Mouse (Mus musculus) thymus, postnatal 36 days (tissue): ENCODE results near the gene Akap13.

ENCODE experiments used
- DNase-seq, 2 experiments: peaks; one replicate each; pipeline ENCODE4 v3.0.0; 2022; ENCODE audit warnings: mixed read lengths in 2 of 2

The Akap13 gene

DNA sequence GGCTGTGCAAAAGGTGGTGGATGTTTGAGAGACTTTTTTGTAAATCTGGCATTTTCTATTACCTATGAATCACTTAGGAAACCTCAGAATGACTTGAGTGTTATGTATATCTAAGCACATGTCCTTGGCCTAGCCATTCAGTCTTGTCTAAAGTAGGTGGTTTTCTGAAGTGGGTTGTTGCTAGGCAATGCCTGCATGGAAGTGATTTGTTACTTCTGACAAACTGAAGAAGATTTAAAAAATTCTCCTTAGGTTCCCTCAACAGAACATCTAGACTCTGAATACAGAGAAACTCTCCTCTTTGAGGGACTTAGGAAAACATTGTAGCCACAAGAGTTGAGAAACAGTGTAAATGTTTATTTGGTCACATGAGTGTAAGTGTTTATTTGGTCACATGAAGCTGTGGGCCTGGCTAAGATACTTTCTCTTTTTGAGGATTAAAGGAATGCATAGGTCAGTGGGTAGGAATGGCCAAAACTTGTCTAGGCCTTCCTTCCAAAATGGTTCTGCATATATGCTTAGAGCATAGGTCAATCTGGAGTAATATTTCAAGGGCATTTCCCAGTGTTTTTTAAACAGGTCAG is 8.3 kb downstream of the Akap13 start:
- no peak for DNase-seq

DNA sequence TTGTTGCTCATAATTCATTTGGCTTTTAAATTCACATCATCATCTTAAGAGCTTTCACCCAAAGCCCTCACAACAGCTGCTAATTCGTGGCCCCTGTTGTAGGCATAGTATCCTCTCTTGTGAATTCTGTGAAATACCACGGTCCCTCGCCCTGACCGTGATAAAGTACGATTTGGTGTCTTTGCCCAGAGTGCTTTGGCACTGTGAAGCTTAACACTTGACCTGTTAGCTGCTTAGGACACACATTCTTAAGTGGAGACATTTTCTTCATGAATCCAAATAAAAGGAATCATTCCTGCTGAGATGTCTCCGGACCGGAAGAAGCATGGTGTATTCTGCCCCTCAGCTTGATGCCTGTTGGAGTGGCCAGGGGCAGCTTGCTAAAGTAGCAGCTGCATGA is 12.5 kb downstream of the Akap13 start:
- no peak for DNase-seq

DNA sequence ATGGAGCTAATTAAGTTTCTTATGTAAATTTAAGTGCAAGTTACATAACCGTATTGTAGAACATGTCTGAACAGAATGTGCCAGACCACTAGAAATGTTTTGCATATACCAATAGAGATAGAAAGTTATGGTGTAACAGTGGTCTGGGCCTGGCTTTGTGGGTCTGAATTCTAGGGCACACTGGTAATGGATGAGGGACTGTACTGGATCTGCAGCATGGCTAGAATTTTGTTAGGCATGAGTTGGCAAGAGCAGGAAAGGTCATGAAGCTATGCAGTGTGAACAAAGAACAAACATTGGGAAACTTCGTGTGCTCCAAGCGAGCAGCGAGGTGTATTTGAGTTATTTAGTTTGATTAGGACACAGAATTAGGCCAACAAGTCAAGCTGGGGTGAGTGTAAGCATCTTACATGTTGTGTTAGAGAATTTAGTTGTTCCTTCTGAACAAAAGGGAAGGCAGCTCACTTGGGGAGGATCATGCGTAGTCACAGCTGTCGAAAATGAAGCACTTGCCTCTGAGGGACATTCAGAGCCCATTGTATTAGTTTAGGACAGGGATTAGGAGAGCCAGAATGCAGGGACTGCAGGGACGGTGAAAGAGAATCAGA is 15.1 kb downstream of the Akap13 start:
- DNase-seq: no peak

DNA sequence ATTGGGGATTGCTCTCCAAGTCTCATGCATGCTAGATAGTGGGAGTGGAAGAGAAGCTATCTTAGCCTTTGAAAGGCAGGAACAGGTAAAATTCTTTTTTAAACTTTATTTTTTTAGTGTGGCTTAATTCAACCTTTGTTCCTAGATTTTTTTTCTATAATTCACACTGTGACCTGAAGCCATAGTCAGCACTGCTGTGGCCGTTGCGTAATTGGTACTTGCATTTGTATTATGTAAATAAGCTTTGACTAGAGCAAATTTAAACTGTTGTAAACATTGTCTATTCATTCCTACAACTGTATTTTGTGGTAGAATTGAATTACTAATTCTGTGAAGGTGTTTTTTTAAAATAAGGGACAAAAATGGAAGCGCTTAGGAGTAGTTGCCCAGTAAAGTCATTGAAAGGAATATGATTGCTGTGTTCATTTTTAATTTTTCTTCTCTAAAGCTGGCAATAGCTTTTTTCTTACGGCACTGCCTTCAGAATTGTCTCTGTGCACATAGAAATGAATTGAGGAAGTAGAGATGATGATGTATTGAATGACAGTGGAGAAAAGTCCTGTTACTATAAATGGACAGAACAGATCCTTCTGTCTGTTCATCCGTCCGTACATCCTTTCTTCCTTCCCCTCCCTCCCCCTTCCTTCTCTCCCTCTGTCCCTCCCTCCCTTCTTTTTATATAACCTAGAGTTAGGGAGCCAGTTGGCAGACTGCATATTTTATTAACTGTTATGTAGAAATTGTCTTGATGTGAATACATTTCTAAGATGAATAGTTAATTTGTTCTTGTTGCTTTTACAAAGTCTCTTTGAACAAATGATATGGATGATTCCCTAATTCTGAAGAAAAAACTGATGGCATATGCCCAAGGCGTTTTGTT is 17.2 kb downstream of the Akap13 start:
- DNase-seq: no peak

DNA sequence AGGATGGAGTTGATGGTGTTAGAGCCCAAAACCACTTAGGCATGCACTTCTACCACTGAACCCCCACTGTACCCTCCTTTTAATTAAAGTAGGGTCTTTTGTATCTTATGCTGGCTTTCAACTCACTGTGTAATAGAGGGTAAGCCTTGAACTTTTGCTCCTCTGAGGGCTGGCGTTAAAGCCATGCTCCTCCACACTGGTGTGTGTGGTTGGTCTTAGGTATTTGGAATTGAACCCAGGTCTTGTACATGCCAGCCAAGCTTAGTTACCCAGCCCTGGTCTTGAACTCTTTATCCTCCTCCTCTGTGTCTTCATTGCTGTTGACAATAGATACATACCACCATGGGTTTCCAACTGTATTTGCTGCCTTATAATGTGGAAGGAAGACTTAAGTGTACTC is 18.0 kb downstream of the Akap13 start:
- no peak for DNase-seq

DNA sequence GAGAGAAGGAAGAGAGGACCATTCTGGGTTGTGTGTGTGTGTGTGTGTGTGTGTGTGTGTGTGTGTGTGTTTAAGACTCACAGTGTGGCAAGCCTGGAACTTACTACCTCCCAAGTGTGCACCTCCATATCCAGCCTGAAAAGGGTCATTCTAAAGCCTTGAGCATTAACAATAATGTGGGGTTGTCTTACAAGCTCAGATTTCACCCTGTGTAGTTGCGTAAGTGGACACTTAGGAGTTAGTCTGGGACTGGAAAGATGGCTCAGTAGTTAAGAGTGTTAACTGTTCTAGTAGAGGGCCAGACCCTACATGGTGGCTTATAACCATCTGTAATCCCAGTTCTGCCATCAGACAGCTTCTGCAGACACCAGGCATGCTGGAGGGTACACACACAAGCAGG is 18.7 kb downstream of the Akap13 start:
- DNase-seq: no peak

DNA sequence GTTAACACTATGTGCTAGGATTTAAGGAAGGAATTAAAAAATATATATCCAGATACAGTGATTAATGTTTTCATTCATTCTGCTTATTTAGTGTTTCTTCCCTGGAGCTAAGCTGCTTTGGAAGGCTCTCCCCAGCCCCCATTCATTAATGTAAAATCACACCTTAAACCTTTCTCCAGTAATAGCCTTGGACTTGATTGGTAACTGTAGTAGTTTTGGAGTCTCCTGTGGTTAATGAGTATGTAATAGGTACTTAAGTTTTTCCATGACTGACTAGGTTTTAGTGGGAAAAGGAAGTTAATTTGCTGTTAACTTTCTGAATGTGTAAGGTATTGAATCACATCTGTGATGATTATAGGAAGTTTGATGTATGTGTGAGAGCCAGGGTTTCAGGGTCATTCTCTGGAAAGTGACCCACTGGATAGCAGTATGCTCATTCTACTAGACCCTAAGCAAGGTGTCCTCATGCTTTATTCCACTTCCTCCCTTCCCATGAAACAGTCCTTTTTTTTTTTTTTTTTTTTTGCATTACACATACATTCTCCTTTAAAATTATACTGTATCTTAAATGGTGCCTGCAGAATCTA is 19.3 kb downstream of the Akap13 start:
- DNase-seq: no peak

DNA sequence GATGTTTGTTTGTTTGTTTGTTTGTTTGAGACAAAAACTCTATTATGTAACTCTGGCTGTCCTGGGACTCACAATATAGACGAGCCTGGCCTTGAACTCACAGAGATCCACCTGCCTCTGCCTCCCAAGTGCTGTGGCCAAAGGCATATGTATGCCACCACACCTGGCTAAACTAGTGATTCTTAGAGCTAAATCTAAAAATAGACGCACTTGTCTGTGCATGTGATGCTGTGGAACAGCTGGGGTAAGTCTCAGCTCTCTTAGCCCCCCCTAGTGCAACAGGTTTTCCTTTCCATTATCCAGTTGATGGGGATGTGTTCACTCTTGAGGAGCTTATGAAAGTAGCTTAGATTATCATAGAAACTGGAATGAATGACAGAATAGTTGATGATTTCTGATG is 22.7 kb downstream of the Akap13 start:
- no peak for DNase-seq

DNA sequence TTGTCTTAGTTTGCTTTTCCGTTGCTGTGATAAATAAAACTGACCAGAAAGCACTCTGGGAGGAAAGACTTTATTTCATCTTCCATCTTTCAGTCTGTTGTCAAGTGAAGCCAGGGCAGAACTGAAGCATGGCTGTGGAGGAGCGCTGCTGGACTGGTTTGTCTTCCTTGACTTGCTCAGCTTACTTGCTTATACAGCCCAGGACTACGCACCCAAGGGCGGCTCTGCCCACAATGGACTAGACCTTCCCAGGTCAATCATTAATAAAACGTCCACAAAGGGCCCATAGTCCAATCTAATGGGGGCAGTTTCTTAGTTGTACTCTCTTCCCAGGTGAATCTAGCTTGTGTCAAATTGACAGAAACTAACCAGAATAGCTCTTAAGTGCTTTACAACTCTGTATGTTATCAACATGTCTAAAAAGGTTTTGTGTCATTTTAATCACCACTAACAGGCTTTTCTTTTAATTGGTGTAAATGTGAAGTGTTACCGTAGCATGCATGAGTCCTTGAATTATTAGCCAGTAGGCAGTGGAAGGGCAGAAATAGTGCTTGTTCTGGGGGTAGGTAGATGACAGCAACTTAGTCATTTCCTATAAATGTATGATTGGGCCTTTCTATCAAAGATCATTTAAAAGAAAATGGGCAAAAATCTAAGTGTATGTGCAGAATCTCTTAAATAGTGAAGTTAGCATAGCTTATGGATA is 25.5 kb downstream of the Akap13 start:
- DNase-seq: no peak

DNA sequence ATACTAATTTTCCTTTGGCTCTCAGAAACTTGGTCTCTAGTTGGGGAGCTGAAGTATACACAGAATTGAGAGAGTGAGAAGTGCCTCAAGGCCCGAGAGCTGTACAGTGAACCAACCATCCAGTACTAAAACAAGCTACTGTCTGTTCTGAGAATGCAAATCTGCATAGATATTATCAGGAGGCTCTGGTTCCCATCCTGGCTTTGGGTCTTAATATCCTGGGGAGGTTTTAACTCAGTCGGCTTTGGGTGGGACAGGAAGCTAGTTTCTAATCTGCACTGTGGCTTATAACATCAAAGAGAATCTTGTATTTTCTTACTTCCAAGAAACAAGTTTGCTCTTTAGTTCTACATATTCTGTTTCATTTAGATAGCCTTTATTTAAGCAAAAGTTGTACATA is 30.7 kb downstream of the Akap13 start:
- DNase-seq: no peak

DNA sequence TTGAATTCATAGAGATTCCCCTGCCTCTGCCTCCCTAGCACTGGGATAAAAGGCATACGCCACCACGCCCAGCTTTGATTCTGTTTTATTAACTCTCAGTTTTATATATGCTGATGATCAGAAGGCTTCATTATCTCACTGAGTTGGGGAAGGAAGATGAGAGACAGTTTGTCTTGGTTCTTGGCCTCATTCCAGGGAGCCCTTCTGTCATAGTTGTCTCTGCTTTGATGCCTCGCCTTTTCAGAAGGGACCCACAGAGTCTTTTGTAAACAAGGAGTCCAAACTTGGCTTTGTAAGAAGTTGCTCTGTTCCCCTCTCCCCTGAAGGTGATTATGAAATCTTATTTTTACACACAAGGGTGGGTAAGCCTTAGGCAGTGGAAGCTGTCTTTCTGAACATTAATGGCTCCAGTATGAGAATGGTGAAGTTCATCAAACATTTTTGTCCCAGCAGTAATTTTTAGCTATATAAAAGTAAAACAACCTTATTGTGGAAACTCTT is 40.7 kb downstream of the Akap13 start:
- no peak for DNase-seq

DNA sequence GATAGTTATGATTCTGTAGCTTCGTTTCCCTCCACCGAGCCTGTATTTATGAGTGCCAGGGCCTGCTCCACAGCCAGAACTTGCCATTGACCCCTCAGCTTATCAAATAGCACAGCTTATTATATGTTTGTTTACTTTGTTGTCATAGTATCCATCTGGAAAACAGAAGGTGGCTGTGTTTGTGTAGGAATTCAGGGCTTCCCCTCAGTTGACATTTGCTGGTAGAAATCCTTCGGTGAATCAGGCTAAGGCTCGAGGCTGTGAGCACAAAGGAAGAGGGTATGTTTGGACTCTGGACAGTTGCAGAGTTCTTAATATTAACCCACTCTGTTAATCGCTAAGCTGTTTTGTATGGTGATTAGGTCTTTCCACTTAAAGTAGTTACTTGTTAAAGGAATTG is 43.3 kb downstream of the Akap13 start:
- DNase-seq: no peak

DNA sequence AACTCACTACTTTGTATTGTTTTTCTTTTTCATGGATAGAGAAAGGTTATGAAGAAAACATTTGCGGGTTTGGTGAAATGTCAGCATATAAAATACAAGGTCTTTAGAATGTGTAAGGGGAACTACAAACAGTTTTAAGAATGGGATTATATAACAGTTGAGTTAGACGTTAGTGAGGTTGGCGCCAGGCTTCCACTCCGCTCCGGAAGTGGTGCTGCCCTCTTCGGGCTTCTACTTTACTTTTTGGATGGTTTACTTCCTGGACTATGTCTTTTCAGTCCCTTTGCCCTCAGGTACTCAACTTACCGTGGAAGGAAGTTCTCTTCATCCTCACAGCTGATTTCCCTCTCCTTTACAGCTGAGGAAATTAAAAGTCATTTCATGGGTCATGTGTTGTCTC is 43.9 kb downstream of the Akap13 start:
- DNase-seq: no peak

DNA sequence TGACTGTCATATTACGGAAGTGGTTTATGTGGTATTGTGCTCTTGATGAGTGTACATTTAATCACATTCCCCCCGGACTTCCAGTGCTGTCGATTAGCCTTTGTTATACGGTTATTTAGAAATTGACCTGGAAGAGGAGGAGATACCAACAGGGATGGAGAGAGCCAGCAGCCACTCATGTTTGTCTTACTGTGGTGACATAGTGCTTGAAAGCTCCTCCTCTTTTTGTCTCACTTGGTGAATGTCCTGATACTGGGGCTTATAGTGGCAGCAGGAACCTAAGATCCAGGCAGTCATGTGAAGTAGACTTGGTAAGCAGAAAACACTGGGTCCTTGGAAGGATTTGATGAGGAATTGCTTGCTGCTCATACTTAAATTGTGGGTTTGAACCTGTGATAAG is 44.8 kb downstream of the Akap13 start:
- no peak for DNase-seq

DNA sequence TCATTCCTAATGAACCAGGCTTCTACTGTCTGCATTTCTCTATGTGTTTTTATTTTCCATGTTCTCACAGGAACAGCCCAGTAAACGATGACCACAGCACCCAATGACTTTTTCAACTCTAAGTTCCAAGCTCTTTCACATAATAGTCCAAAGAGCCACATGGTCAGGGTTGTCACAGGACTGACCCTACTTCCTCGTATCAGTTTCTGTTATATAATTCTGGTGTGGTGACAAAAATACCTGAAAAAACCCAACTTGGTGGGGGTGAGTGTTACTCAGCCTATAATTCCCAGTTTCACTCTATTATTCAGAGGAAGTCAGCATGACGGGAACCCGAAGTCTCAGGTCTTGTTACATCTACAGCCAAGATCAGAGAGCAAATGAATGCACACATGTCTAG is 45.5 kb downstream of the Akap13 start:
- DNase-seq: no peak

DNA sequence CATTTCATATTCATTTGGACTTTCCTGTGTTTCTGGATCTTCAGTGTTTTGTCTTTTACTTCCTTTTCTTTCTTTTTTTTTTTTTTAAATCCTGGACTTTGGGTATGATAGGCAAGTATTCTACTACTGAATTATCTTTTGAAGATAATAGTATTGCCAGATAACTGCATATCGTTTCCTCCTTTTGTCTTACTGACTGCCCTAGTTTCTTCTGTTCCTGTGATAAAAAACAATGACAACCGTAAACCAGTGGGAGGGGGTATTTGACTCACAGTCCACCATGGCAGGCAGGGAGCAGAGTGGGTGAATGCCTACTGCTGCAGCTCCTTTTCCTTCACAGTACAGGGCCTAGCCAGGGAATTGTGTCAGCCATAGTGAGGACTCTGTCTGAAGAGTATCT is 49.2 kb downstream of the Akap13 start:
- no peak for DNase-seq

DNA sequence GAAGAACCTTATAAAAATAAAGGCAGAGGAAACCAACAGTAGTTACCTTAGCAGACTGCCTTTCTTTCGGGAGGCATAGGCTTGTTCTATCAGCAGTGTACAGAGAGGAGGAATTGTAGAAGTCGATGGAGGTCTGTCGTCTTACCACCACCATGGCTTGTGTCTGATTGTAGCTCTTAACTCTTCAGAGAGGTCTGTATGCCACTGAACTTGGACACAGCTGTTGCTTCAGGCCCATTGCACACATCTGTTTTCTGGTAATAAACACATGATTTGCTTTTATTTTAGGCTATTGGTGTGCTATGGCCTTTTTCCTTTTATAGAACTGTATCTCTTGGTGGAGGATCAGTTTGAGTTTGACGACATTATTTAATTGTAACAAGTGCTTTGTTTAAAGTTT is 51.3 kb downstream of the Akap13 start:
- no peak for DNase-seq

DNA sequence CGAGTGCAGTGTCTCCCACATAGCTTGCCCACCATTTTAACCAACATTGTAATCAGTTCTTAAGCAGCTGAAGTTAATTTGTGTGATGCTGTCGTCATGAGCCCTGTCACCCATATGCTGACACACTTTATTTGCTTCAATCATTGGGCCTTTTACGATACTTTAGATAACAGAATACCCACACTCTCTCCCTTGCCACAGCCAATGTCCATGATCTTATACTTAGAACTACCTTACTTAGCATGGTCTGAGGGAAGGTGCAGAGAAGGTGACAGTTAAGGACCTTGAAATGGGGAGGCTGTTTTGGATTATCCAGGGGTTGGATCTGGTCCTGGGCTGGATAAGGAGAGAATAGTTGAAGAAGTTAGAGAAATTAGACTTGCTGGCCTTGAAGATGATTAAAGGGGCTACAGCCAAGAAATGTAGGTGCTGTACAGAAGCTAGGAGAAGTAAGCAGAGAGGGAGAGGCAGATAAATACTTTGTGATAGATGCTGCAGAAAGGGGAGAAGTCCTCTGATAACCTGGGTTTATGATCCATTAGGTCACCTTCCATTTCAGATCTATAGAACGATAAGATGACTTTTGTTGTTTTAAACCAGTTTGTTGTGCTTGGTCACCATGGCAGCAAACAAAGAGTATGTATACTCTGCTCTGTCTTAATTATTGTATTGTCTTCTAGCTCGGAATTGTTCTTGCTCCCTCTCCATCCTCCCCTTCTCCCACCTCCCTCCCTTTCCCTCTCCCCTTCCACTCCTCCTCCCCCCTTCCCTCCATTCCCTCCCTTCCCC is 53.9 kb downstream of the Akap13 start:
- DNase-seq: no peak

DNA sequence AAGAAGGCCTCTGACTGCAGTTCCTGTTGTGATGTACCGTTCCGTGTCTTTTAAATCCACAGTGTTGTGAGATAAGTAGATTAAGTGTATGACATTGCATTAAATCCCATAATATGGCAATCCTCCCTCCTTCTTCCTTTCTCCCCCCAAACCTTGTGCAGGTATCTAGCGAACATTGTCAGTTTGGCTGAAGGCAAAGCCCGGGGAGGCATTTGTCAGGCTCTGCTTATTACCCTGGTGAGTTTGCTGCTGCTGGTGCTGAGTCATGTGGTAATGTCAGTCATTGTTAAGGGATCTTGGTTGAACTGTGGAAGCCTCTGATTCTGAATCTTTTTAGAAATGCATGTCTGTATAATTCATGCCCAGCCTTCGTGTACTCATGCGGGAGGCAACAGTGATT is 60.1 kb downstream of the Akap13 start:
- DNase-seq: no peak

DNA sequence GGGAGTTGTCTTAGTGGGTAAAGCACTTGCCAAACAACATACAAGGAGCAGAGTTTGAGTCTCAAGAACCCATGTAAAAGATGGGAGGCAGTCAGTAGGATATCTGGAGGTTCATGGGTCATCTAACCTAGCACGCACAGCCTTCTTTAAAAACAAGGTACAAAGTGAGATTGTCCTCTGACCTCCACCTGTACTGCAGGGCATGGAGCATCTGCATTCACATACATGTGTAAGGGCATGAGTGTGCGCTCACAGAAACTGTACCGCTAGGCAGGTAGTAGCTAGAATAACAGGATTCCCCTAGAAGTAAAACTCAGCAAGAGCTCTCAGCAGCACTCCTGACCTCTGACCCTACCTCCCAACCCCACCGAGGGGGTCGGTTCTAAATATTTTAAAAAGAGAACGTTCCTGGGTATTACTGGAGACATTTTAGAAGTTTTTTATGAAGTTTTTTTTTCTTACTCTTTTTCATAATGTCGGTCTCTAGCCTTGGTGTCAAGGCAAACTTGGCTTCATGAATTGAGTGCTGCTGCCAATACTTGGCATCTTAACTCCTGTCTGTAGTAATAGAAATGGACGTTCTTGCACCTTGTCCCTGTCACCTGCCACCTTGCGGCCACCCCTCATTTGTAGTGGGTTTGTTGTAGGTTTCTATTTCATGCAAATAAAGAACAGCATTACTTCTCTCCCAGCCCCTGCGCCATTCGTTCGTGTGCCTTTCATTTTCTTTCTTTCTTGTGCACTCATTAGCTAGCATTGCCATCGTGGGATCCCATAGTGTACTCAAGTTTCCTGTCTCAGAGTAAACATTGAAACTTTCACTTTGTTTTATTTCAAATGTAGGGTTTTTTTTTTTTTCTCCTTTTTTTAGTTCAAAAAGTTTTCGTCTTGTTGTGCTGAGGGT is 61.6 kb downstream of the Akap13 start:
- DNase-seq: no peak

DNA sequence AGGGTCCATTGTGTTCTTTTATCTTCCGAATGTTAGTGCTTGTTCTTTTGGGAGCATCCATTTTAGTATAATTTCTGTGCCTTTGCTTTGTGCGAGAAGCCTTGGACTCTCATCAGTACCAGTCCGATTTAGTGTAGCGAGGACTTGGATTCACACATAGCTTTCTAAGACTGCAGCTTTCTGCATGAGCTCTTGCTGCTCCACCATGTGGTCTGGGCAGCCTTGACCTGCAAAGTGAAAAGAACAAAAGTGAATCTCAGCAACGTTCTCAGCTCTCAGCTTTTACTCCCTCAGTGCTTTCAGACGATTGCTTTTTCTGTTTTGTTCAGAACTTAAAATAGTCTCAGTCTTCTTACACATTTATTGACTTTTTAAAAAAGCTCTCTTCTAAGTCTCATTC is 65.2 kb downstream of the Akap13 start:
- no peak for DNase-seq
